Mouse (Mus musculus): ENCODE data around the gene Mycbp2. TPM values are rescaled to one million over a fixed set of nuclear protein-coding genes. Genes with fewer than 3 reads are reported as not detected.

Mycbp2 gene
- polyA plus RNA-seq, 1 experiment from 2014 or later = 9.6 TPM

- peaks cover 17% of the 10 kb centered on the region for H3K4me1 ChIP-seq
- H3K27ac ChIP-seq (replicated peaks) = peak within 1 kb of the TSS; percentile 93
- H3K4me3 ChIP-seq = peak within 1 kb of the TSS; percentile 83
- peak within 1 kb of the TSS; percentile 99 for H3K4me2 ChIP-seq
- ATAC-seq (ENCODE audit: extremely low read depth, insufficient number of reproducible peaks, low FRiP score, low TSS enrichment) = peak; percentile 96
- no peaks in the 10 kb centered on the region for H3K9me3 ChIP-seq
- WGBS = under 1% methylated on average over 65 of the region's 65 CpGs
- H3K36me3 ChIP-seq = peaks cover 34% of the 10 kb centered on the region
- no peaks in the 10 kb centered on the region for H3K27me3 ChIP-seq (replicated peaks)
- H3K9ac ChIP-seq = peak within 1 kb of the TSS; percentile 91
Observed at GRCm38 (mm10) chr14:103069864-103070611, 276.6 kb downstream of the Mycbp2 start, which contains the start of gene Cln5. Gene Cln5 (plus strand): TSS chr14:103070216.

GRCm38 (mm10) chr14:103069465-103069863, 277.1 kb downstream of the Mycbp2 start:
- Histone ChIP-seq H3K4me1 (peaks cover 17% of the 10 kb centered on the region), H3K4me3 (peak overlapping the region; percentile 83), H3K27me3 (replicated peaks) (no peaks in the 10 kb centered on the region), H3K9ac (peak overlapping the region; percentile 91), H3K9me3 (no peaks in the 10 kb centered on the region), H3K4me2 (peak overlapping the region; percentile 99), H3K36me3 (peaks cover 28% of the 10 kb centered on the region), H3K27ac (replicated peaks) (peak overlapping the region; percentile 93)
- no peak; the same call in 1 of the 2 replicates for ATAC-seq (ENCODE audit: extremely low read depth, insufficient number of reproducible peaks, low FRiP score, low TSS enrichment)
- 15% methylated on average over 12 of the region's 12 CpGs for WGBS

- Histone ChIP-seq H3K9me3 (no peaks in the 10 kb centered on the region), H3K4me3 (no peak overlapping the region), H3K27me3 (replicated peaks) (no peaks in the 10 kb centered on the region), H3K9ac (peak overlapping the region; percentile 58; the same call in 1 of the 2 replicates), H3K4me2 (peak overlapping the region; percentile 55), H3K27ac (replicated peaks) (no peak overlapping the region), H3K36me3 (no peaks in the 10 kb centered on the region), H3K4me1 (peaks cover 12% of the 10 kb centered on the region)
- ATAC-seq (ENCODE audit: extremely low read depth, insufficient number of reproducible peaks, low FRiP score, low TSS enrichment) = no peak
- WGBS = 11% methylated on average over 10 of the region's 10 CpGs
Observed at GRCm38 (mm10) chr14:103065294-103066167, 281.1 kb downstream of the Mycbp2 start.

Other genes starting within 250 kb of the Mycbp2 start
- 18.0 and 18.8 TPM in 2 replicates for gene Fbxl3, start 247.2 kb downstream of the Mycbp2 start, polyA plus RNA-seq (2015; fragmentation: Nextera tagmentation; extraction: Ambion mirVana)
- gene Scel, start 166.5 kb upstream of the Mycbp2 start, polyA plus RNA-seq (2015; fragmentation: Nextera tagmentation; extraction: Ambion mirVana) = 0.13 and 0.21 TPM in 2 replicates